Mouse (Mus musculus): Measurements from ENCODE around the gene Icam2.

DNA sequence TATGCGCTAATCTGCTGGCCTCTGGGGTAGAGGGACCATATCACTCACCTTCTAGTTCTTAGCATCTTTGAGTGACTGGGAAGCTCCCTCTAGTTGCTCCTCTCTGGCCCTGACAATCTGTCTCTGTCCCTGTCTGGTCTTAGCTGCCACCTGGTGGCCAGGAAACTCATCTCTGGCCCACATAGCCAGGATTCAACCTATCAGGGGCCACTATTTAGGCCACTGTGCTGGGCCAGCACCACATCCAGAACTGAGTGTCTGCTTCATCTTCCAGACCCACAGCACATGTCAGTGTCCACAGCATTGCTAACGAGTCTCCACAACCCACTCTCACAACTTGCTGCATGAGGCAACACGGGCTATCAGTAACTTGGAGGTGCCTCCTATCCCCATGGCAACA, 9.8 kb upstream of the Icam2 start:
- TF ChIP-seq CTCF (IDR thresholded peaks at IDR 0.05; ENCODE audit: low read depth) = peak; percentile 58
- no peak for TF ChIP-seq EP300 (IDR thresholded peaks at IDR 0.05; ENCODE audit: low read depth)

All from heart, postnatal 0 days (tissue).